Comparison of ENCODE assay signal across 8 mouse cellular contexts in the genomic region with DNA sequence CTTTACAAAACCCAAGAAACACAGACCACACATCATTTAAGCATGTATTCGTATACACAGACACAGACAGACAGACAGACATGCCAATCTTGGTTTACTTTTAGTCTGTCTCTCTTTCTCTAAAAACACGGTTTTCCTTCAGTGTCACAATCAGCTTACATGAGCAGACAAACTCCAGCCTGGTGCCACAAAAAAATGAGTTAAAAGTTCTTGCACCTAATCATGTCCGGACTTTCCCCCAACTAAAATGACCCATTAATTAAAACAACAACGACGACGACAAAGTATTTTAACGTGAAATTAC. TPM values are rescaled to one million over a fixed set of nuclear protein-coding genes. Genes with fewer than 3 reads are reported as not detected.
DNase-seq lines count a peak whose midpoint lies in the region; ATAC-seq and TF ChIP-seq lines count a peak whose summit lies in the region.

No protein-coding gene starts in this region.

- H3K27ac ChIP-seq in cerebellum, adult 2 months (ENCODE audit: insufficient read depth, low read length): no peak overlapping the region
- H3K27ac ChIP-seq in limb, embryonic 14.5 days (replicated peaks; ENCODE audit: low read depth, low read length): peak overlapping the region; percentile 99; the same call in 1 of the 2 replicates
- no peak overlapping the region for H3K27ac ChIP-seq in stomach, postnatal 0 days (replicated peaks)

- peaks cover 6% of the 10 kb centered on the region; the same call in 1 of the 2 replicates for H3K36me3 ChIP-seq in limb, embryonic 14.5 days (ENCODE audit: control insufficient read depth, insufficient read depth, low read length)
- no peaks in the 10 kb centered on the region for H3K36me3 ChIP-seq in stomach, postnatal 0 days (ENCODE audit: control insufficient read depth, insufficient read depth, low read length)

- H3K4me2 ChIP-seq in limb, embryonic 14.5 days (replicated peaks; ENCODE audit: low read depth, low read length, severe bottlenecking): peak overlapping the region; percentile 73
- peak overlapping the region; percentile 62 for H3K4me2 ChIP-seq in stomach, postnatal 0 days (replicated peaks; ENCODE audit: low read depth)

- peak overlapping the region; percentile 98 for H3K9ac ChIP-seq in limb, embryonic 14.5 days (ENCODE audit: low read depth, low read length, severe bottlenecking)
- H3K9ac ChIP-seq in stomach, postnatal 0 days (ENCODE audit: low read length): peak overlapping the region; percentile 98

- no peak for ATAC-seq in limb, embryonic 14.5 days (ENCODE audit: low FRiP score, low read depth)
- ATAC-seq in stomach, postnatal 0 days (ENCODE audit: low FRiP score, low TSS enrichment): no peak

- TF ChIP-seq CTCF in cerebellum, adult 2 months (IDR thresholded peaks at IDR 0.05; ENCODE audit: borderline replicate concordance, insufficient read depth, low read depth, low read length): no peak
- no peak for TF ChIP-seq CTCF in stomach, postnatal 0 days (IDR thresholded peaks at IDR 0.05; ENCODE audit: low read depth)

- no peaks in the 10 kb centered on the region; the same call in none of the 2 replicates for H3K4me1 ChIP-seq in cerebellum, adult 2 months (ENCODE audit: control insufficient read depth, insufficient read depth, low read length)
- peaks cover 17% of the 10 kb centered on the region for H3K4me1 ChIP-seq in limb, embryonic 14.5 days (ENCODE audit: control insufficient read depth, insufficient read depth, low read length)
- H3K4me1 ChIP-seq in stomach, postnatal 0 days (replicated peaks; ENCODE audit: control insufficient read depth, insufficient read depth): peaks cover 10% of the 10 kb centered on the region; the same call in 1 of the 2 replicates

- 6% methylated on average over 7 of the region's 7 CpGs for WGBS in cerebellum, adult 2 months
- WGBS in limb, embryonic 14.5 days: 3% methylated on average over 7 of the region's 7 CpGs
- WGBS in stomach, postnatal 0 days: under 1% methylated on average over 7 of the region's 7 CpGs

- no peak for DNase-seq in cerebellum, adult 2 months
- no peak for DNase-seq in cerebellum, postnatal 14 days
- DNase-seq in retina, embryonic 14.5 days (ENCODE audit: low spot score): peak; percentile 18
- no peak for DNase-seq in retina, postnatal 1 day
- DNase-seq in limb, embryonic 14.5 days (ENCODE audit: low spot score): no peak
- DNase-seq in stomach, postnatal 0 days (ENCODE audit: low spot score): no peak
- no peak for DNase-seq in thymus, postnatal 14 days
- no peak for DNase-seq in left cerebral cortex, adult 11 months (ENCODE audit: low spot score)

- peak overlapping the region; percentile 84 for H3K4me3 ChIP-seq in cerebellum, adult 2 months (replicated peaks; ENCODE audit: insufficient read depth, low read depth, low read length)
- peak overlapping the region; percentile 84 for H3K4me3 ChIP-seq in limb, embryonic 14.5 days (replicated peaks; ENCODE audit: low read length)
- peak overlapping the region; percentile 88 for H3K4me3 ChIP-seq in stomach, postnatal 0 days (ENCODE audit: low read depth, low read length)

- no peak for TF ChIP-seq POLR2A in cerebellum, adult 2 months (IDR thresholded peaks at IDR 0.05; ENCODE audit: borderline replicate concordance, insufficient read depth, low read length)
- TF ChIP-seq POLR2A in limb, embryonic 14.5 days (IDR thresholded peaks at IDR 0.05; ENCODE audit: borderline replicate concordance, extremely low read depth, insufficient read depth, insufficient read length): no peak

- TF ChIP-seq EP300 in stomach, postnatal 0 days (optimal IDR thresholded peaks at IDR 0.05): no peak

- no peaks in the 10 kb centered on the region for H3K9me3 ChIP-seq in limb, embryonic 14.5 days (ENCODE audit: control insufficient read depth, low read length)
- H3K9me3 ChIP-seq in stomach, postnatal 0 days (ENCODE audit: control insufficient read depth, low read length): no peaks in the 10 kb centered on the region

- H3K27me3 ChIP-seq in cerebellum, adult 2 months (ENCODE audit: control insufficient read depth, insufficient read depth, low read length): no peaks in the 10 kb centered on the region
- H3K27me3 ChIP-seq in limb, embryonic 14.5 days (ENCODE audit: control insufficient read depth, insufficient read depth, low read length): no peaks in the 10 kb centered on the region
- H3K27me3 ChIP-seq in stomach, postnatal 0 days (ENCODE audit: control insufficient read depth, insufficient read depth, low read length): no peaks in the 10 kb centered on the region

RNA-seq across cellular contexts. Expression of a gene that starts 2.1 kb away (rescaled TPM):
- polyA plus RNA-seq in cerebellum, adult 2 months (2012; rRNA removed): 11.3 and 12.8 TPM in 2 replicates
- 6.5 and 6.9 TPM in 2 replicates for polyA plus RNA-seq in limb, embryonic 14.5 days (2012; rRNA removed)
- 34.3 and 37.3 TPM in 2 replicates for polyA plus RNA-seq in limb, embryonic 14.5 days (2014; fragmentation: Nextera tagmentation; extraction: Ambion mirVana)
- 13.0 and 15.7 TPM in 2 replicates for polyA plus RNA-seq in stomach, postnatal 0 days (2015; fragmentation: Nextera tagmentation; extraction: Ambion mirVana)
